Mouse (Mus musculus): ENCODE data around the gene Plekhg3. TPM values are rescaled to one million over a fixed set of nuclear protein-coding genes. Genes with fewer than 3 reads are reported as not detected.

Gene Plekhg3
- polyA plus RNA-seq, 1 experiment, result 11.2 TPM

- H3K27me3 ChIP-seq (ENCODE audit: control insufficient read depth, insufficient read depth, insufficient read length), result no peaks in the 10 kb centered on the region
- H3ac ChIP-seq (ENCODE audit: control insufficient read depth, insufficient read length), result no peak overlapping the region
- no peak overlapping the region for H3K4me3 ChIP-seq
- H3K79me2 ChIP-seq (ENCODE audit: control insufficient read depth, insufficient read depth), result no peaks in the 10 kb centered on the region
- H3K36me3 ChIP-seq (ENCODE audit: control insufficient read depth, insufficient read depth), result no peaks in the 10 kb centered on the region
- peak overlapping the region; percentile 53 for H3K4me2 ChIP-seq (ENCODE audit: low read depth)
- no peak for TF ChIP-seq CEBPB (IDR thresholded peaks at IDR 0.05; ENCODE audit: insufficient read depth, poor library complexity, severe bottlenecking)
- TF ChIP-seq MYOG (IDR thresholded peaks at IDR 0.05; ENCODE audit: control insufficient read depth in 1 of 3, insufficient read depth in 1 of 3, insufficient read length in 2 of 3, low read depth in 2 of 3), result no peak
- no peak for TF ChIP-seq REST (IDR thresholded peaks at IDR 0.05; ENCODE audit: insufficient read depth, insufficient read length)
- TF ChIP-seq TCF12 (IDR thresholded peaks at IDR 0.05; ENCODE audit: insufficient read depth, poor library complexity, severe bottlenecking), result no peak
- TF ChIP-seq POLR2A (IDR thresholded peaks at IDR 0.05; ENCODE audit: insufficient read length, low read depth), result no peak
- TF ChIP-seq USF1 (IDR thresholded peaks at IDR 0.05; ENCODE audit: low read depth), result no peak
- TF ChIP-seq E2F4 (IDR thresholded peaks at IDR 0.05; ENCODE audit: insufficient read depth), result no peak
- no peak for TF ChIP-seq MYOD1 (IDR thresholded peaks at IDR 0.05; ENCODE audit: control insufficient read depth in 1 of 3, insufficient read length in 2 of 3, low read depth in 2 of 3)
- no peak for TF ChIP-seq POLR2AphosphoS2 (IDR thresholded peaks at IDR 0.05; ENCODE audit: insufficient read length, low read depth)
Observed at GRCm38 (mm10) chr12:76593254-76593653, 62.6 kb downstream of the Plekhg3 start.

- H3K36me3 ChIP-seq (ENCODE audit: control insufficient read depth, insufficient read depth), result no peaks in the 10 kb centered on the region
- peak overlapping the region; percentile 80 for H3K4me2 ChIP-seq (ENCODE audit: low read depth)
- H3K79me2 ChIP-seq (ENCODE audit: control insufficient read depth, insufficient read depth), result no peaks in the 10 kb centered on the region
- H3K27me3 ChIP-seq (ENCODE audit: control insufficient read depth, insufficient read depth, insufficient read length), result no peaks in the 10 kb centered on the region
- no peak overlapping the region for H3ac ChIP-seq (ENCODE audit: control insufficient read depth, insufficient read length)
- TF ChIP-seq TCF12 (IDR thresholded peaks at IDR 0.05; ENCODE audit: insufficient read depth, poor library complexity, severe bottlenecking), result no peak
- peak in 2 of 3 experiments; percentile 65 to 74 for TF ChIP-seq MYOD1 (IDR thresholded peaks at IDR 0.05; ENCODE audit: control insufficient read depth in 1 of 3, insufficient read length in 2 of 3, low read depth in 2 of 3)
- TF ChIP-seq MAX (IDR thresholded peaks at IDR 0.05; ENCODE audit: low read depth), result peak; percentile 27
- peak; percentile 69 for TF ChIP-seq SRF (IDR thresholded peaks at IDR 0.05; ENCODE audit: control insufficient read depth, insufficient read length, low read depth)
- TF ChIP-seq CEBPB (IDR thresholded peaks at IDR 0.05; ENCODE audit: insufficient read depth, poor library complexity, severe bottlenecking), result 0 out of 2 replicates have a peak, but pooled peaks have one; percentile 6
- no peak for TF ChIP-seq USF1 (IDR thresholded peaks at IDR 0.05; ENCODE audit: low read depth)
- TF ChIP-seq MYOG (IDR thresholded peaks at IDR 0.05; ENCODE audit: control insufficient read depth in 1 of 3, insufficient read depth in 1 of 3, insufficient read length in 2 of 3, low read depth in 2 of 3), result peak in 1 of 3 experiments; percentile 28
- TF ChIP-seq POLR2A (IDR thresholded peaks at IDR 0.05; ENCODE audit: insufficient read length, low read depth), result peak; percentile 83
- TF ChIP-seq POLR2AphosphoS2 (IDR thresholded peaks at IDR 0.05; ENCODE audit: insufficient read length, low read depth), result peak; percentile 54
- peak overlapping the region; percentile 4 for H3K4me3 ChIP-seq
Observed at GRCm38 (mm10) chr12:76593839-76594322, 63.2 kb downstream of the Plekhg3 start.

GRCm38 (mm10) chr12:76594556-76594955, 63.9 kb downstream of the Plekhg3 start:
- H3K4me3 ChIP-seq, result peak overlapping the region; percentile 4
- no peak for TF ChIP-seq USF1 (IDR thresholded peaks at IDR 0.05; ENCODE audit: low read depth)
- no peaks in the 10 kb centered on the region for H3K36me3 ChIP-seq (ENCODE audit: control insufficient read depth, insufficient read depth)
- peak overlapping the region; percentile 80 for H3K4me2 ChIP-seq (ENCODE audit: low read depth)
- no peaks in the 10 kb centered on the region for H3K27me3 ChIP-seq (ENCODE audit: control insufficient read depth, insufficient read depth, insufficient read length)
- H3K79me2 ChIP-seq (ENCODE audit: control insufficient read depth, insufficient read depth), result no peaks in the 10 kb centered on the region
- no peak overlapping the region for H3ac ChIP-seq (ENCODE audit: control insufficient read depth, insufficient read length)

- no peak for TF ChIP-seq POLR2AphosphoS2 (IDR thresholded peaks at IDR 0.05; ENCODE audit: insufficient read length, low read depth)
- no peak for TF ChIP-seq CEBPB (IDR thresholded peaks at IDR 0.05; ENCODE audit: insufficient read depth, poor library complexity, severe bottlenecking)
- no peak for TF ChIP-seq MYOG (IDR thresholded peaks at IDR 0.05; ENCODE audit: control insufficient read depth in 1 of 3, insufficient read depth in 1 of 3, insufficient read length in 2 of 3, low read depth in 2 of 3)
- no peak for TF ChIP-seq E2F4 (IDR thresholded peaks at IDR 0.05; ENCODE audit: insufficient read depth)
- TF ChIP-seq SRF (IDR thresholded peaks at IDR 0.05; ENCODE audit: control insufficient read depth, insufficient read length, low read depth), result no peak
- TF ChIP-seq POLR2A (IDR thresholded peaks at IDR 0.05; ENCODE audit: insufficient read length, low read depth), result no peak
- no peak for TF ChIP-seq TCF12 (IDR thresholded peaks at IDR 0.05; ENCODE audit: insufficient read depth, poor library complexity, severe bottlenecking)
- no peak for TF ChIP-seq MYOD1 (IDR thresholded peaks at IDR 0.05; ENCODE audit: control insufficient read depth in 1 of 3, insufficient read length in 2 of 3, low read depth in 2 of 3)
- no peak for TF ChIP-seq USF1 (IDR thresholded peaks at IDR 0.05; ENCODE audit: low read depth)
- TF ChIP-seq MAX (IDR thresholded peaks at IDR 0.05; ENCODE audit: low read depth), result no peak
- no peak for TF ChIP-seq TCF3 (IDR thresholded peaks at IDR 0.05; ENCODE audit: insufficient read length, low read depth)
- no peak for TF ChIP-seq REST (IDR thresholded peaks at IDR 0.05; ENCODE audit: insufficient read depth, insufficient read length)
- Histone ChIP-seq H3K4me3 (no peak overlapping the region), H3K27me3 (ENCODE audit: control insufficient read depth, insufficient read depth, insufficient read length) (no peaks in the 10 kb centered on the region), H3K4me2 (ENCODE audit: low read depth) (no peak overlapping the region), H3K79me2 (ENCODE audit: control insufficient read depth, insufficient read depth) (no peaks in the 10 kb centered on the region), H3ac (ENCODE audit: control insufficient read depth, insufficient read length) (no peak overlapping the region), H3K36me3 (ENCODE audit: control insufficient read depth, insufficient read depth) (no peaks in the 10 kb centered on the region)
Observed at GRCm38 (mm10) chr12:76595830-76596229, 65.1 kb downstream of the Plekhg3 start.

- H3K79me2 ChIP-seq (ENCODE audit: control insufficient read depth, insufficient read depth), result no peaks in the 10 kb centered on the region
- no peaks in the 10 kb centered on the region for H3K36me3 ChIP-seq (ENCODE audit: control insufficient read depth, insufficient read depth)
- no peaks in the 10 kb centered on the region for H3K27me3 ChIP-seq (ENCODE audit: control insufficient read depth, insufficient read depth, insufficient read length)
- H3K4me2 ChIP-seq (ENCODE audit: low read depth), result no peak overlapping the region
- no peak overlapping the region for H3K4me3 ChIP-seq
- TF ChIP-seq MYOG (IDR thresholded peaks at IDR 0.05; ENCODE audit: control insufficient read depth in 1 of 3, insufficient read depth in 1 of 3, insufficient read length in 2 of 3, low read depth in 2 of 3) (peak in 1 of 3 experiments; percentile 24), SRF (IDR thresholded peaks at IDR 0.05; ENCODE audit: control insufficient read depth, insufficient read length, low read depth) (no peak)
- no peak overlapping the region for H3ac ChIP-seq (ENCODE audit: control insufficient read depth, insufficient read length)
Observed at GRCm38 (mm10) chr12:76596292-76597023, 65.8 kb downstream of the Plekhg3 start.
